Mouse (Mus musculus) hindbrain, embryonic 15.5 days (tissue): Measurements from ENCODE around the gene Fig4. TPM values are rescaled to one million over a fixed set of nuclear protein-coding genes. Genes with fewer than 3 reads are reported as not detected.

Source experiments
- ATAC-seq: fragments of 200-750 bp; cut with Nextera tagmentation; 2 replicates; pipeline ENCODE4 v1.8.0; 2017; ENCODE audit warnings: low read depth, moderate number of reproducible peaks, moderate TSS enrichment; ENCODE audit not compliant: low FRiP score
- H3K27ac ChIP-seq: fragments of 300-500 bp; sonication (generic); replicated peaks from 2 replicates; pipeline ENCODE4 v1.5.1; 2015; ENCODE audit warnings: mild to moderate bottlenecking, inconsistent platforms
- H3K27me3 ChIP-seq: fragments of 300-500 bp; sonication (generic); 2 replicates; pipeline ENCODE4 v1.6.1; 2015; ENCODE audit warnings: control low read depth, inconsistent platforms
- H3K36me3 ChIP-seq: fragments of 300-500 bp; sonication (generic); 2 replicates; pipeline ENCODE4 v1.6.1; 2015; ENCODE audit warnings: control low read depth, inconsistent platforms
- H3K4me1 ChIP-seq: fragments of 300-500 bp; sonication (generic); replicated peaks from 2 replicates; pipeline ENCODE4 v1.6.1; 2015; ENCODE audit warnings: control low read depth, inconsistent platforms
- H3K4me2 ChIP-seq: fragments of 300-500 bp; sonication (generic); 2 replicates; pipeline ENCODE4 v1.6.1; 2015; ENCODE audit warnings: moderate library complexity, mild to moderate bottlenecking, inconsistent platforms
- H3K4me3 ChIP-seq: fragments of 300-500 bp; sonication (generic); 2 replicates; pipeline ENCODE4 v1.5.1; 2015; ENCODE audit warnings: mild to moderate bottlenecking, inconsistent platforms
- H3K9ac ChIP-seq: fragments of 300-500 bp; sonication (generic); 2 replicates; pipeline ENCODE4 v1.6.1; 2015; ENCODE audit warnings: inconsistent platforms
- H3K9me3 ChIP-seq: fragments of 300-500 bp; sonication (generic); 2 replicates; pipeline ENCODE4 v1.6.1; 2016; ENCODE audit warnings: control low read depth, inconsistent platforms
- WGBS: fragments of 180-500 bp; shearing (Covaris S2); methylation state at CpG from one replicate; pipeline ENCODE4 v1.1.7; 2015; 5-methylcytosine and 5-hydroxymethylcytosine counted together
- polyA plus RNA-seq: library from polyadenylated mRNA; unstranded; fragments of >200 nt; fragmentation: Nextera tagmentation; extraction: Ambion mirVana; gene quantifications from 2 replicates; pipeline ENCODE4 v1.2.1, GENCODE M21; 2015

Gene Fig4
- polyA plus RNA-seq, 1 experiment from 2014 or later = 30.1 TPM

DNA sequence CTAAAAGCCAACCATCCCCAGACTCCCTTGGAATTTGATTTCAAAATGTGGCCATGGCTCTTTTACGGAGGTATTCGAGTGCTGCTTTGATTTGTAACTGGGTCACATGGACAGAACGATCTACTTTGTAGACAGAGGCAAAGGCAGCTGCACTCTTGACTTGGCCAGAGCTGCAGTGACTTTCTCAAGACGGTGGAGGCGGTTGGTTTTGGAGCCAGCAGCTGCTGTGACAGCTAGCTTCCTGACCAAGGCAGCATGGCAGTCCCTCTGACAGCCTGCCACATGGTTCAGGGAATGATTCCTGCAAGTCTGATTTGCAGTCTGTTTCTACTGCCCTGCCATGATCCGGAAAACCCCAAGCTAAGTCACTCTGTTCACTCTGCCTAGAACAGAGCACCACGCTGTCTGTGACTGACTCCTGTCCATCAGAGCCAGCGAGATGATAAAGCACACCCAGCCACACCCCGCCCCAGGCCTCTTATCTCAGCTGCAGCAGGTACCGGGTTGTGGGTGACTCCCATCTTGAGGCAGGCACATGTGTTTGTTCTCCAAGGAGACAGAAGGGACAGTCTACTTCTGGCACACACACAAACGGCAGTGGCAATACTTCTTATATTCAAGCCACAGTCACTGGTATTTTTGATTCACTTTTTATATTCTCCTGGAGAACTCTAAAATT is 98.3 kb downstream of the Fig4 start:
- ATAC-seq = no peak
- Histone ChIP-seq H3K4me3 (no peak overlapping the region), H3K36me3 (no peaks in the 10 kb centered on the region), H3K4me2 (no peak overlapping the region), H3K9ac (no peak overlapping the region), H3K4me1 (peaks cover 10% of the 10 kb centered on the region), H3K27ac (no peak overlapping the region), H3K27me3 (no peaks in the 10 kb centered on the region), H3K9me3 (no peaks in the 10 kb centered on the region)
- WGBS = 79% methylated on average over 11 of the region's 11 CpGs

DNA sequence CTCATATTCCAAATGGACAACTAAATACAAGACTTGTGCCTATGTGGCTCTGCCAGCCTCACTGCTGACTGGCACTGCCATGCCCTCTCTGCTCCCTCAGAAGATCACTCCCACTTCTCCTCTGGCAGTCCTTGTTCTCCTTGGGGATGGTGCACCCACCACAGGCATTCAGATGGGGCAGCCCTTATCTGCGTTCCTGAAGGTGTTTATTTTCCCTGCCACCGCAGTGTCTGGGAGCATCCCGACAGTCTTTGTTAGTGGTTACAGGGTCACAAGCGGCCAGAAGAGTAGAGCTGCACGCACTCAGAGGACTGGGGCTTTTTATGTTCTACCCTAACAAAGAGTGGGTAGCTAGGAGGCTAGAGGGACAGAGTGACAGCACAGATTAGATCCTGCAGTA is 98.9 kb downstream of the Fig4 start:
- peaks cover 5% of the 10 kb centered on the region for H3K4me1 ChIP-seq
- H3K9ac ChIP-seq = no peak overlapping the region
- 65% methylated on average over 5 of the region's 5 CpGs for WGBS
- H3K36me3 ChIP-seq = no peaks in the 10 kb centered on the region
- H3K27me3 ChIP-seq = no peaks in the 10 kb centered on the region
- ATAC-seq = no peak
- H3K4me3 ChIP-seq = no peak overlapping the region
- H3K27ac ChIP-seq = no peak overlapping the region
- no peak overlapping the region for H3K4me2 ChIP-seq
- H3K9me3 ChIP-seq = no peaks in the 10 kb centered on the region

DNA sequence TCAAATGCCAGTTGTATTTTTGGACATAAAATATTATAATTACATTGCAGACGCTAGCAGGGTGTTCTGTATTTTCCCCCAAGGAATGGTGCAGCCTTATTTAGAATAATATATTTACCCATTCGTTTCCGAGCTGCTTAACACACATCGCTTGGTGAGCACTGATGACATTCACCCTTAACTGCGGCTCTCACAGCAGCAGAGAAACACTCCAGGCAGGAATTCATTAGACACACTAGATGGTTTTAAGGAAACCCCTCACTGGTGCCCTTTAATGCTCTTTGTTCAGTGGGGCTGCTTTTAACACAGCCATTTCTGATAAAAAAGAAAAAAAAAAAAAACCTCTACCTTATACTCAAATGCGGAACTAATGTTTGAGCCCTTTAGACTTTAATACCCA is 104.3 kb downstream of the Fig4 start:
- 0 out of 2 replicates have a peak, but pooled peaks cover 6% of the 10 kb centered on the region for H3K4me1 ChIP-seq
- WGBS = 36% methylated on average over 6 of the region's 6 CpGs
- H3K9ac ChIP-seq = no peak overlapping the region
- no peaks in the 10 kb centered on the region for H3K27me3 ChIP-seq
- H3K36me3 ChIP-seq = no peaks in the 10 kb centered on the region
- no peak overlapping the region for H3K4me2 ChIP-seq
- no peak overlapping the region for H3K27ac ChIP-seq
- no peak for ATAC-seq
- H3K4me3 ChIP-seq = no peak overlapping the region
- no peaks in the 10 kb centered on the region for H3K9me3 ChIP-seq

DNA sequence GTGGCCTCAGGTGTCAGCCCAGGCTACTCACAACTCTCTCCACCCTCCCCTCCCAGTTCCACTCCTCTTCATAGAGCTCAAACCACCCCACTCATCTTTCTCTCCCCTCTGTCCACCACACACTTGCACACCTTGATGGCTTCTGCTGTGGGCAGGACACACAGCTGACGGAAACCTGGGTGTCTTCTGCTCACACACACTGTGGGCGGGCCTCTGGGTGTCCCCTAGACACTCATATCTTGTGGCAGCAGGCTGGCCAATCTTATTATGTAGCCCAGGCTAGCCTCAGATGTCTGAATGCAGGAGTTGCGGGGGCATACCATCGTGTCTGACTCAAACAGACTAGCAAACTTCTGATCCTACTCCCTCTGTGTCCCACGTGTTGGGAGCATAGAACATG is 105.3 kb downstream of the Fig4 start:
- ATAC-seq = no peak
- Histone ChIP-seq H3K27me3 (no peaks in the 10 kb centered on the region), H3K9me3 (no peaks in the 10 kb centered on the region), H3K4me2 (no peak overlapping the region), H3K9ac (no peak overlapping the region), H3K4me1 (0 out of 2 replicates have a peak, but pooled peaks cover 6% of the 10 kb centered on the region), H3K4me3 (no peak overlapping the region), H3K27ac (no peak overlapping the region), H3K36me3 (no peaks in the 10 kb centered on the region)
- WGBS = 96% methylated on average over 5 of the region's 5 CpGs

DNA sequence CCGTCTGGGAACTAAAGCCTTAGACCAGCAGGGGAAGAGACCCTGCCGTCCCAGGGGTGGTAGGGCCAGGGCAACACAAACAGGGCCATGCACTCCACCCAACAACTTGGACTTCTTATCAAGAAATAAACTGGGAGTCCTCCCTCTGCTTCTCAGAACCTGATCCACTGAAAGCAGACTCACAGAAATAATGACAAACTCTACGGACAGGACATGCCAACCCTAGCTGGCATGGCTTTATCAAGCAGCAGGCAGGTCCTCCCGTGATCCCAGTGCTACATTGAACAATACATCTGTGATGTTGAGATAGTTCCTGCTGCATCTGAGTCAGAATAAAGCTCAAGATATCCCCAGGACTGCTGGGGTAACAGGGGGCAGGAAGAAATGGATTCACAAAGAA is 106.8 kb downstream of the Fig4 start:
- no peak overlapping the region for H3K27ac ChIP-seq
- H3K4me1 ChIP-seq = 0 out of 2 replicates have a peak, but pooled peaks cover 6% of the 10 kb centered on the region
- H3K9ac ChIP-seq = no peak overlapping the region
- ATAC-seq = no peak
- H3K4me2 ChIP-seq = no peak overlapping the region
- no peaks in the 10 kb centered on the region for H3K27me3 ChIP-seq
- 76% methylated on average over 4 of the region's 4 CpGs for WGBS
- no peaks in the 10 kb centered on the region for H3K9me3 ChIP-seq
- H3K4me3 ChIP-seq = no peak overlapping the region
- no peaks in the 10 kb centered on the region for H3K36me3 ChIP-seq

DNA sequence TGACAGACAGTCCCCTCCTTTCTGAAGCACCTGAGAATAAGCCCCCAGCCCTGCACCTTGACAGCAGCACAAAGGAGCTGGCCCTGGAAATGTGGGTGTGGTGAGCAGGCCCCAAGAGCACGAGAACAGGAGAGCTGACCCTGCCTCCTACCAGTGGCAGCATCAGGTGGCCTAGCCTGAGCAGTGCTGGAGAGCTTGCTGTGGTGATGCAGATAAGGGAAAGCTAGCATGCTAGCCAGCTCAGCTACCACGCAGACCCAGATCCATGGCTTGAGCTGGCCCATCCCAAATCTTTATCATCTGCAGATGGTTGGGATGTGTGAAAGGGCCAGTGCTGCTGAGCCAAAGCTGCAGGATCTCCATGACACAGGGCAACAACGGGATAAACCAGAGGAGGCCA is 113.7 kb downstream of the Fig4 start:
- ATAC-seq = no peak
- 75% methylated on average over 3 of the region's 3 CpGs for WGBS
- H3K27me3 ChIP-seq = no peaks in the 10 kb centered on the region
- no peak overlapping the region for H3K27ac ChIP-seq
- H3K4me1 ChIP-seq = no peaks in the 10 kb centered on the region
- peaks cover 5% of the 10 kb centered on the region; the same call in 1 of the 2 replicates for H3K36me3 ChIP-seq
- H3K4me2 ChIP-seq = no peak overlapping the region
- H3K9me3 ChIP-seq = no peaks in the 10 kb centered on the region
- no peak overlapping the region for H3K9ac ChIP-seq
- no peak overlapping the region for H3K4me3 ChIP-seq

DNA sequence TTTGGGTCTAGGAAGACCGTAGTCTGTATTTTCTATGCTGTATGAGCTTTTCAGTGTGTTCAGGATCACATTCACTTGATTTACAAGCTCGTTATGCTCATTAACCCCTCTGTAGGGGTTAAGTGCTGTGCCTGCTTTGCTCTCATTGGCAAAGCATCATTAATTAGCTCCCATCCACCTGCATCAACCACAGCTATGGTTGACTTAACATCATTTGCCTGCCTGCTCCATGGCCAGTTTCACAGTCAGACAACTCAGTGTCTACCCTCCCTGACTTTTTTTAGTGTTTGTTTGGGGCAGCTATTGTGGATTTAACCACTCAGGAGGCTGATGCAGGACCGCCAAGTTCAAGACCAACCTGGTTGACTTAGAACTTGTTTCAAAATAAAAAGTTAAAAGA is 119.1 kb downstream of the Fig4 start:
- Histone ChIP-seq H3K27ac (no peak overlapping the region), H3K4me3 (no peak overlapping the region), H3K27me3 (no peaks in the 10 kb centered on the region), H3K9me3 (no peaks in the 10 kb centered on the region), H3K4me1 (no peaks in the 10 kb centered on the region), H3K36me3 (peaks cover 5% of the 10 kb centered on the region; the same call in 1 of the 2 replicates), H3K9ac (no peak overlapping the region), H3K4me2 (no peak overlapping the region)
- ATAC-seq = no peak
- 69% methylated on average over 3 of the region's 3 CpGs for WGBS

DNA sequence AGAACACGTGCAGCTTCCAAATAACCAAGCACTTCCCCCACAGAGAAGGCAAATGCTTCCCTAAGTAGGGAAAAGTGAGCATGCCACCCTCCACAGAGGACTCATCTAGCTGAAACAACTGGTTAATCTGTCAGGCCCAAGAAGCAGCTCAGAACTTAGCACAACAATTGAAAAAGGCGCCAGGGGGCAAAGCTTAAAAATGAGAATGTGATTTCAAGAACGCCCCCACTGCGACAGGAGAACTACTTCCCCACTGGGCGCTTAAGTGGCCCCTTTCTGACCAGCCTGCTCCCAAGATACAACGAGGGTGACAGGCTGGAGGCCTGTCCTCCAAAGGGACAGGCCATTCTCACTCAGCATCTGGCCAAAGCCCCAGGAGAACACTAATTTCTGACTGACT is 120.4 kb downstream of the Fig4 start:
- Histone ChIP-seq H3K4me2 (no peak overlapping the region), H3K4me3 (no peak overlapping the region), H3K27me3 (no peaks in the 10 kb centered on the region), H3K9ac (no peak overlapping the region), H3K27ac (no peak overlapping the region), H3K9me3 (no peaks in the 10 kb centered on the region), H3K36me3 (no peaks in the 10 kb centered on the region), H3K4me1 (no peaks in the 10 kb centered on the region)
- WGBS = 11% methylated on average over 6 of the region's 6 CpGs
- no peak for ATAC-seq

DNA sequence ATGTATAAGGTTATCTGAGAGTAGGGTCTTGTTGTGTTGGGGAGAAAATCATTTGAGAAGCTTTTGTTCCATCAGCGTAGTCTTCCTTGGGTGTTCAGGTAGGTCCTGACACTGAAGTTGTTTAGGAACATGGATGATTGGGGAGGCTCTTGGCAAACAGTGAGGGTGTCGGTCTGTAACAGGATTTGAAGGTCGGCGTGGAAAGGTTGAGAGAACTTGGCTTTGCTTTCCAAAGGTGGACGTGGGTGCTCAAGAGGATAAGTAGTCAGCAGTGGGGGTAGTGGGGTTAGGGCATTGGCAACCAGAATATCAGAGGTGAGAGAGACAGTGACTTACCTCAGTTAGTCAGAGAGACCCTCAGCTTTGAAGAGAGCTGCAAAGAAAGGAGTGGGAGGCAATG is 136.9 kb downstream of the Fig4 start:
- no peaks in the 10 kb centered on the region for H3K27me3 ChIP-seq
- no peaks in the 10 kb centered on the region for H3K4me1 ChIP-seq
- no peak overlapping the region for H3K9ac ChIP-seq
- ATAC-seq = no peak
- no peak overlapping the region for H3K4me3 ChIP-seq
- WGBS = 95% methylated on average over 5 of the region's 5 CpGs
- H3K36me3 ChIP-seq = no peaks in the 10 kb centered on the region
- H3K4me2 ChIP-seq = no peak overlapping the region
- H3K9me3 ChIP-seq = no peaks in the 10 kb centered on the region
- H3K27ac ChIP-seq = no peak overlapping the region

DNA sequence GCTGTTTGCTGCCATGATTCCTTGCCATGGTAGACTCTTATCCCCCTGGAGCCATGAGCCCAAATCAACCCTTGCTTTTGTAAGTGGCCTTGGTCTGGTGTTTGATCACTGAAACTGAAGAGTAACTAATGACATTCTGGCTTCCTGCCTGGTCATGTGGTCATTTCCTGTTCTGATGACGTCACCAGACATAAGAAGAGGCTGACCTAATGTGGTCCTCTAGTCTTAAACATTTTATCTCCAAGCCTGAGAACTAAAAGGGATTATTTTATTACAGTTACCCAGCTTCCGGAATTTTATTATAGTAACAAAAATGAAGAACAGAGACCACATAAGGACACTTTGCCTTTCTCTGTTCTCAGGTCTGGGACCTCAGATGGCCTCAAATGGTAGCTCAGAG is 140.0 kb downstream of the Fig4 start:
- no peak overlapping the region for H3K4me3 ChIP-seq
- no peaks in the 10 kb centered on the region for H3K9me3 ChIP-seq
- H3K27me3 ChIP-seq = no peaks in the 10 kb centered on the region
- H3K9ac ChIP-seq = no peak overlapping the region
- H3K4me1 ChIP-seq = no peaks in the 10 kb centered on the region
- ATAC-seq = no peak
- no peak overlapping the region for H3K27ac ChIP-seq
- H3K36me3 ChIP-seq = no peaks in the 10 kb centered on the region
- no peak overlapping the region for H3K4me2 ChIP-seq
- 85% methylated on average over 2 of the region's 2 CpGs for WGBS

DNA sequence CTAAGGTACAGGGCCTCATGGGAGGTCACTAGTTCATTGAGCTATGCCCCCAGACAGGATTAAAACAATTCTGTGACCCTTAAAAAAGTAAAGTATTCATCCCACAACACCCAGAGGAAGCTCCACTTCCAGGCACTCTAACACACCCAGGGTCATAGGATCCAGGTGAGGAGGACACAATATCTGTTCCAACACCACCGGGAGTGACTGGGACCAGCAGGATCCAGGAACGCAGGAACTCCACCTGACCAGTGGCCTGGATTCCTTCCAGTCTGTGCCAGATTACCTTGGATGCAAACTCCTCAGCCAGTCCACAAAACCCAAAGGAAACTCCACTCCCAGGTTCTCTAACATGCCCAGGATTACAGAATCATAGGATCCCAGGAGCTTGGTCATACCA is 145.8 kb downstream of the Fig4 start:
- no peak overlapping the region for H3K27ac ChIP-seq
- no peaks in the 10 kb centered on the region for H3K4me1 ChIP-seq
- ATAC-seq = no peak
- no peaks in the 10 kb centered on the region for H3K9me3 ChIP-seq
- 98% methylated on average over 2 of the region's 2 CpGs for WGBS
- H3K36me3 ChIP-seq = no peaks in the 10 kb centered on the region
- H3K9ac ChIP-seq = no peak overlapping the region
- no peaks in the 10 kb centered on the region for H3K27me3 ChIP-seq
- H3K4me2 ChIP-seq = no peak overlapping the region
- no peak overlapping the region for H3K4me3 ChIP-seq

DNA sequence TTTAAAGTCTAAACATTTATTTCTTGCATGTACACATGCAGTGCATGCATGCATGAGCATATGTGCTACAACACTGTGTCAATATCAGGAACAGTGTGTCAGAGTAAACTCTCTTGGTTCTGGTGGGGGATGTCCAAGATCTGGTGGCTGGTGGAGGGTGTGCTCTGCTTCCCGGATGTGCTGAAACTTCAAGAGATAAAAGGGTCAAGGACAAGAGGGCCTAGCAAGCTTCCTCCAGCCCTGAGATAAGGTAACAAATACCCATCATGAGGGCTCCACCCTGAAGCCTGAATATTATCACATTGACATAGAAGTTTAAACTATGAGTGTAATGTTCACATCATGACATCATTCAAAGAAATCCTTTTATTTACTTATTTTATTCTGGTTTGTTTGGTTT is 146.4 kb downstream of the Fig4 start:
- ATAC-seq = no peak
- 91% methylated on average over 1 of the region's 1 CpGs for WGBS
- no peaks in the 10 kb centered on the region for H3K36me3 ChIP-seq
- H3K4me1 ChIP-seq = 0 out of 2 replicates have a peak, but pooled peaks cover under 1% of the 10 kb centered on the region
- no peaks in the 10 kb centered on the region for H3K9me3 ChIP-seq
- H3K9ac ChIP-seq = no peak overlapping the region
- no peak overlapping the region for H3K27ac ChIP-seq
- no peak overlapping the region for H3K4me2 ChIP-seq
- no peak overlapping the region for H3K4me3 ChIP-seq
- no peaks in the 10 kb centered on the region for H3K27me3 ChIP-seq

DNA sequence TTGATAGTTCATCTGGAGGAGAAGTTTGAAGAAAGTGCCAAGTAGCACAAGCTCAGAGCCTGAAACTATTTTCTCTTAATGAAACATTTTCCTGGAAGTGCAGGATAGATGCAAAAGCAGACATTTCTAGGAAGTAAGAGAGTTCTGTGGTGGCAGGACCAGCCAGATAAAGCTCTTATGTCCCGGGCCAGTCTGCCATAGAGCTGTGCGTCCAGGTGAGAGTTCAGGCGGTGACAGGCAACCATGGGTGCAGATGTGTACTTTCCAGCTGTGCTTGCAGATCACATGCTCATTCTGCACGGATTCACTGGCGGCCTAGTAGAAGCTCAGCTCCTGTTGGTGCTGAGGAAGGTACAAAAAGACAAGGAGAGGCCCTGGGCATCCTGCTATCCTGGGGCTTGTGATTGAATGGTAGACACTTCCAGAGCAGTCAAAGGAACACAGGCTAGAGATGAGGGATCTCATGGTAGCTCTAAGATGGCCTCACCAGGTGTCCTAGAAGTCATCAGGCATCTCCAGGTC is 149.8 kb downstream of the Fig4 start:
- Histone ChIP-seq H3K9me3 (no peaks in the 10 kb centered on the region), H3K36me3 (no peaks in the 10 kb centered on the region), H3K9ac (no peak overlapping the region), H3K4me3 (no peak overlapping the region), H3K27me3 (no peaks in the 10 kb centered on the region), H3K27ac (no peak overlapping the region), H3K4me1 (0 out of 2 replicates have a peak, but pooled peaks cover 11% of the 10 kb centered on the region), H3K4me2 (no peak overlapping the region)
- ATAC-seq = no peak
- 98% methylated on average over 5 of the region's 5 CpGs for WGBS
